Mouse (Mus musculus) stomach, postnatal 0 days (tissue): ENCODE data around the gene Acer1. TPM values are rescaled to one million over a fixed set of nuclear protein-coding genes. Genes with fewer than 3 reads are reported as not detected.

ENCODE experiments used
- ATAC-seq: fragments of 200-750 bp; cut with Nextera tagmentation; 2 replicates; pipeline ENCODE4 v1.8.0; 2017; ENCODE audit not compliant: low FRiP score, low TSS enrichment
- DNase-seq: peaks from one replicate; pipeline ENCODE4 v3.0.0-alpha.2; 2016; ENCODE audit warnings: low spot score
- H3K27ac ChIP-seq: fragments of 300-500 bp; sonication (generic); replicated peaks from 2 replicates; pipeline ENCODE4 v1.5.1; 2014; ENCODE audit warnings: mild to moderate bottlenecking, control low read depth
- H3K27me3 ChIP-seq: fragments of 300-500 bp; sonication (generic); 2 replicates; pipeline ENCODE4 v1.6.1; 2014; ENCODE audit warnings: low read length; ENCODE audit not compliant: control insufficient read depth, insufficient read depth
- H3K36me3 ChIP-seq: fragments of 300-500 bp; sonication (generic); 2 replicates; pipeline ENCODE4 v1.6.1; 2014; ENCODE audit warnings: low read length, mixed read lengths; ENCODE audit not compliant: control insufficient read depth, insufficient read depth
- H3K4me1 ChIP-seq: fragments of 300-500 bp; sonication (generic); replicated peaks from 2 replicates; pipeline ENCODE4 v1.6.1; 2014; ENCODE audit warnings: antibody characterized with exemption; ENCODE audit not compliant: control insufficient read depth, insufficient read depth
- H3K4me2 ChIP-seq: fragments of 300-500 bp; sonication (generic); replicated peaks from 2 replicates; pipeline ENCODE4 v1.6.1; 2014; ENCODE audit warnings: low read depth, mild to moderate bottlenecking, control low read depth, moderate library complexity
- H3K4me3 ChIP-seq: fragments of 300-500 bp; sonication (generic); 2 replicates; pipeline ENCODE4 v1.5.1; 2014; ENCODE audit warnings: low read depth, low read length, control low read depth
- H3K9ac ChIP-seq: fragments of 300-500 bp; sonication (generic); 2 replicates; pipeline ENCODE4 v1.6.1; 2014; ENCODE audit warnings: mild to moderate bottlenecking, low read length, control low read depth, mixed read lengths
- H3K9me3 ChIP-seq: fragments of 300-500 bp; sonication (generic); 2 replicates; pipeline ENCODE4 v1.6.1; 2016; ENCODE audit warnings: low read length; ENCODE audit not compliant: control insufficient read depth
- CTCF ChIP-seq: IDR thresholded peaks from 2 replicates; pipeline ENCODE4 v1.5.1; 2016; ENCODE audit warnings: antibody characterized with exemption, low read depth, mild to moderate bottlenecking, moderate library complexity
- EP300 ChIP-seq: optimal IDR thresholded peaks from 2 replicates; pipeline ENCODE3; 2016; ENCODE audit warnings: antibody characterized with exemption
- WGBS: fragments of 180-500 bp; shearing (Covaris S2); extraction: QIAGEN DNeasy Blood & Tissue Kit; methylation state at CpG from one replicate; pipeline ENCODE4 v1.1.7; 2014; 5-methylcytosine and 5-hydroxymethylcytosine counted together
- polyA plus RNA-seq: library from polyadenylated mRNA; unstranded; fragments of >200 nt; fragmentation: Nextera tagmentation; extraction: Ambion mirVana; gene quantifications from 2 replicates; pipeline ENCODE4 v1.2.1, GENCODE M21; 2015

Acer1 gene
- polyA plus RNA-seq, 1 experiment from 2014 or later: 13.5 TPM

- TF ChIP-seq EP300: no peak
- TF ChIP-seq CTCF: no peak
- ATAC-seq: peak; percentile 62; the same call in 1 of the 2 replicates
- Histone ChIP-seq H3K4me2 (no peak overlapping the region), H3K27ac (no peak overlapping the region), H3K27me3 (no peaks in the 10 kb centered on the region), H3K9ac (no peak overlapping the region), H3K4me3 (no peak overlapping the region), H3K9me3 (no peaks in the 10 kb centered on the region), H3K36me3 (no peaks in the 10 kb centered on the region), H3K4me1 (no peaks in the 10 kb centered on the region)
- no peak for DNase-seq
- 61% methylated on average over 5 of the region's 5 CpGs for WGBS
Observed at GRCm38 (mm10) chr17:56962642-56963405, 19.1 kb downstream of the Acer1 start.

- H3K9me3 ChIP-seq: no peaks in the 10 kb centered on the region
- no peak overlapping the region for H3K4me2 ChIP-seq
- no peak overlapping the region for H3K4me3 ChIP-seq
- H3K36me3 ChIP-seq: no peaks in the 10 kb centered on the region
- no peak overlapping the region for H3K9ac ChIP-seq
- H3K4me1 ChIP-seq: no peaks in the 10 kb centered on the region
- no peak for ATAC-seq
- no peak for DNase-seq
- TF ChIP-seq CTCF (peak; percentile 47), EP300 (no peak)
- no peak overlapping the region for H3K27ac ChIP-seq
- no peaks in the 10 kb centered on the region for H3K27me3 ChIP-seq
- 89% methylated on average over 4 of the region's 4 CpGs for WGBS
Observed at GRCm38 (mm10) chr17:56961880-56962279, 20.0 kb downstream of the Acer1 start.

GRCm38 (mm10) chr17:56958667-56959066 is 23.3 kb downstream of the Acer1 start:
- Histone ChIP-seq H3K4me1 (no peaks in the 10 kb centered on the region), H3K27ac (no peak overlapping the region), H3K4me2 (no peak overlapping the region), H3K9me3 (no peaks in the 10 kb centered on the region), H3K9ac (no peak overlapping the region), H3K36me3 (no peaks in the 10 kb centered on the region), H3K4me3 (no peak overlapping the region), H3K27me3 (no peaks in the 10 kb centered on the region)
- no peak for ATAC-seq
- no peak for DNase-seq
- no peak for TF ChIP-seq EP300
- TF ChIP-seq CTCF: no peak
- 80% methylated on average over 4 of the region's 4 CpGs for WGBS

GRCm38 (mm10) chr17:56957763-56958429 is 24.0 kb downstream of the Acer1 start:
- peak; percentile 66 for DNase-seq
- WGBS: 23% methylated on average over 11 of the region's 11 CpGs
- peak; percentile 87 for ATAC-seq

GRCm38 (mm10) chr17:56954871-56955270 is 27.1 kb downstream of the Acer1 start:
- Histone ChIP-seq H3K4me2 (no peak overlapping the region), H3K27ac (no peak overlapping the region), H3K4me1 (no peaks in the 10 kb centered on the region), H3K9me3 (no peaks in the 10 kb centered on the region), H3K4me3 (no peak overlapping the region), H3K36me3 (no peaks in the 10 kb centered on the region), H3K9ac (no peak overlapping the region), H3K27me3 (no peaks in the 10 kb centered on the region)
- 76% methylated on average over 7 of the region's 7 CpGs for whole genome bisulfite sequencing
- TF ChIP-seq EP300: no peak
- no peak for TF ChIP-seq CTCF
- no peak for DNase-seq
- no peak for ATAC-seq

More at GRCm38 (mm10) chr17:56957763-56958429, 24.0 kb downstream of the Acer1 start:
- H3K4me2 ChIP-seq: no peak overlapping the region
- H3K27me3 ChIP-seq: no peaks in the 10 kb centered on the region
- no peaks in the 10 kb centered on the region for H3K9me3 ChIP-seq
- peak; percentile 54 for TF ChIP-seq CTCF
- no peak for TF ChIP-seq EP300
- H3K9ac ChIP-seq: no peak overlapping the region
- no peaks in the 10 kb centered on the region for H3K4me1 ChIP-seq
- H3K4me3 ChIP-seq: no peak overlapping the region
- no peaks in the 10 kb centered on the region for H3K36me3 ChIP-seq
- H3K27ac ChIP-seq: no peak overlapping the region

- no peak for ATAC-seq
- Histone ChIP-seq H3K9me3 (no peaks in the 10 kb centered on the region), H3K4me2 (no peak overlapping the region), H3K27ac (no peak overlapping the region), H3K4me1 (no peaks in the 10 kb centered on the region), H3K36me3 (no peaks in the 10 kb centered on the region), H3K9ac (no peak overlapping the region), H3K27me3 (no peaks in the 10 kb centered on the region), H3K4me3 (no peak overlapping the region)
- WGBS: 65% methylated on average over 1 of the region's 1 CpGs
- DNase-seq: no peak
- TF ChIP-seq CTCF (no peak), EP300 (no peak)
Observed at GRCm38 (mm10) chr17:56952639-56953038, 29.3 kb downstream of the Acer1 start.
